Mouse (Mus musculus) CD4-positive helper T cell, adult 2 months (primary cell): ENCODE measurements around the gene Speer4e.
"Not testable (repeated sequence)": the region's sequence is repeated elsewhere in the genome, so short reads cannot be mapped to it uniquely, and the experiment has no call there.

Experiments used
- DNase-seq: peaks from one replicate; pipeline ENCODE4 v3.0.0-alpha.2; 2012; ENCODE audit warnings: low read depth, missing footprints, low spot score

The Speer4e gene

DNA sequence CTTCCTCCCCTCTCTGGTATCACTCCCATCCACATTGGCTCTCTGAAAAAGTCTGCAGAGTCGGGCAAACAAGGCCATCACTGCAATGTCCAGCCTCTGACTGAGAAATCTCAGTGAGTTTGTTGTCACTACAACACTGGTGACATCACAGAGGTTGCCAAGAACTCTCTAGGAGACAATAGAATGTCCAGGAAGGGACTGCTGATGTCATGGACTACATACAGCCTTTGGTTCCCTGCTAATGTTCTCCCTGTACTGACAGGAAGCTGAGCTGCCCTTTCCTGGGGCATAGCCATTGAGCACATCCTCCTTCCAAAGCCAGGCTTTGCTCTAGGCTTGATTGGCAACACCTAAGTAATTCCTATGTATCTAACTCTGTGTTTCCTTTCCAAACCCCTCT lies at the start of gene Speer4e:
Gene Speer4e, minus strand, starts transcription at position 101 of the 400 bp plus-strand sequence.
- DNase-seq = not testable (repeated sequence)

DNA sequence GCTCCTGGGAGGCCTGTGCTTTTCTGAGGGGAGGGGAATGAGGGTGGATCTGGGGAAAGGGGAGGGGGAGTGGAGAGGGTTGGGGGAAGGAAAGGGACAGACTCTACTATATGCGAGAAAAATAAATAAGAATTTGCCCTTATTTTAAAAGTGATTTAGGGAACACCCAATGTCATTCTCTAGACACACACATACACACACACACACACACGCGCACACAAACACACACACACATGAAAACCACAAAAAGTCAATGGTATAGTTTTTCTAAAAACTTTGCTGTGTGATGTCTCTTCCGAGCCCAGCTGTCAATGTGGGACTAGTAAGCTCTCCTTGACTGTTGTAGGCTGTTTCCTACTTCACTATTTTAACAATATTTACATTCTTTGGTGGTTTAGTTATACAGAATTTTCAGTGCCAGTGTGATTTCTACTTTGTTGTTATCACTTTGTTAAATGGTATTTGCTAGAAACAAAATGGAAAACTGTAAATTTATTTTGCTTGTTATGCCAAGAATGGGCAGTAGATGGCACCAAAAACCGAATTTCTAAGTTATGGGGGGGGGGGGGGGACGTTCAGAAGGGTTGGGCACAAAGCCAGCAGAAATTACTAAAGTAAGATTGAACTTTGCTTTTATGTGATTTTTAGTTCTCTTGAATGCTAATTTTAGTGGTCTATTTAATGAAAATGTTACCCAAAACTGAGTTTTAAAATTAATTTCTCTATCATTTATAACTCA lies 48.6 kb upstream of the Speer4e start:
- DNase-seq = not testable (repeated sequence)

DNA sequence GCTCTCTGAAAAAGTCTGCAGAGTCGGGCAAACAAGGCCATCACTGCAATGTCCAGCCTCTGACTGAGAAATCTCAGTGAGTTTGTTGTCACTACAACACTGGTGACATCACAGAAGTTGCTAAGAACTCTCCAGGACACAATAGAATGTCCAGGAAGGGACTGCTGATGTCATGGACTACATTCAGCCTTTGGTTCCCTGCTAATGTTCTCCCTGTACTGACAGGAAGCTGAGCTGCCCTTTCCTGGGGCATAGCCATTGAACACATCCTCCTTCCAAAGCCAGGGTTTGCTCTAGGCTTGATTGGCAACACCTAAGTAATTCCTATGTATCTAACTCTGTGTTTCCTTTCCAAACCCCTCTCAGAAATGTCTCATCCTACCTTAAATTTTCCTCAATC lies 40.6 kb upstream of the Speer4e start, which contains the start of gene Gm10354:
Gene Gm10354, minus strand, starts transcription at position 101 of the 400 bp plus-strand sequence.
- not testable (repeated sequence) for DNase-seq

DNA sequence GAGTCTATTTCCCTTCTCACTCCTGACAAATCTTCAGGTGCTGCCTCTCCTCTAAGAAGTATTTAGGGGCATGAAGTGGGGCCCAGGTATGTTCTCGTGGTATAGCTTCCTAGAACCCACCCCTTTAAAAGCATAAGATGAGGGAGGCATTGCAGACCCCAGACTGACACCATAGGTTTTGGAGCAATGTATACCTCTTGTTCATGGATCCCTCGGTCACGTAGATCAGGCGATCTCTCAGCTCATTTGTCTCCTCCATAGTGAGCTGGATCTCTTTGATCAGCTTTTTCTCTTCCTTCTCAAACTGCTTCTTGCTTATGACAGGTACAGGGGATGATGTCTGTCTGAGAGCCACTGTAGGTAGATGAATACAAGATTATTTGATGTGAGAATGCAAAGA lies 39.1 kb upstream of the Speer4e start:
- not testable (repeated sequence) for DNase-seq

DNA sequence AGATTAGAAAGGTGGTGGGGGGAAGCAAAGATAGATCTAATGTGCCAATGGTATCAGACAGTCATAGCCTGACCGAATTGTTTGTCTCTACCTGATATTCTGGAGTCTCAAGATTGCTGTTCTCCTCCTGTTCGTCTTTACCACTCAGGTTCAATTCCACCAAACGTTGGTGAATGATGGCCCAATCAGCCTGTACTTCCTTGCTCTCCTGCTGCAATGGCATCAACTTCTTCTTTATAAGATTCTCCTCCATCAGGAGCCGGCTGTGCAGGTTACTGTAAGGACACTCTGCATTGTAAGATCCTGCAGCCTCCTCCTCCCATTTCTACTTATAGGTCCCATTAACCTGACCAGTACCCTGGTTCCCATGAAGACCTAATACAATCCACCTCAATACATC lies 37.1 kb upstream of the Speer4e start:
- not testable (repeated sequence) for DNase-seq

DNA sequence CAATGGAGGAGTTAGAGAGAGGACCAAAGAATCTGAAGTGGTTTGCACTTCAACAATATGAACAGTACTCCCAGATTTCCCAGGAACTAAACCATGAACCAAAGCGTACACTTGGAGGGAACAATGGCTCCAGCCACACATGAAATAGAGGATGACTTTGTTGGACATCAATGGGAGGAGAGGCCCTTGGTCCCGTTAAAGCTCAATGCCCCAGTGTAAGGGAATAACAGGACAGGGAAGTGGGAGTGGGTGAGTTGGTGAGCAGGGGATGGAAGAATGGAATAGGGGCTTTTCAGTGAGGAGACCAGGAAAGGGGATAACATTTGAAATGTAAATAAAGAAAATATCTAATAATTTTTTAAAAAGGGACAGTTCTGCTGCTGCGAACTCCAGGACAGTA lies 34.6 kb upstream of the Speer4e start:
- DNase-seq = not testable (repeated sequence)

DNA sequence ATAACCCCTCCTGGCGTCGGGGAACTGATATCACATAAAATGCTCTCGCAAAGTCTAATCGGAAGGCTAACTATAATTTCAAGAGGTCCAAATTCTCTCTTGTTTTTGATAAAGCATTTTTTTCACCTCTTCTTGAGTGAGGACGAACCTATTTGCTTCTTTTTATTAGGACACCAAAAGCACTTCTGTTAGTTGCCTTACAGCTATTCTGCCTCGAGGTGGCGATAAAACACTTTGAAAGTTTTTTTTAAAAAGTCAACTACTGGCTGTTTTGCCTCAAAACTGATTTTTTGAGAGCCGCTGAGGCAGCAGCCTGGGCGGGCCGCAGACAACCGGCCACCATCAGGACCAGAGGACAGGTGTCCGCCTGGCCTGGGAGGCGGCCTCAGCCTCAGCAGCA lies 25.6 kb upstream of the Speer4e start:
- not testable (repeated sequence) for DNase-seq

DNA sequence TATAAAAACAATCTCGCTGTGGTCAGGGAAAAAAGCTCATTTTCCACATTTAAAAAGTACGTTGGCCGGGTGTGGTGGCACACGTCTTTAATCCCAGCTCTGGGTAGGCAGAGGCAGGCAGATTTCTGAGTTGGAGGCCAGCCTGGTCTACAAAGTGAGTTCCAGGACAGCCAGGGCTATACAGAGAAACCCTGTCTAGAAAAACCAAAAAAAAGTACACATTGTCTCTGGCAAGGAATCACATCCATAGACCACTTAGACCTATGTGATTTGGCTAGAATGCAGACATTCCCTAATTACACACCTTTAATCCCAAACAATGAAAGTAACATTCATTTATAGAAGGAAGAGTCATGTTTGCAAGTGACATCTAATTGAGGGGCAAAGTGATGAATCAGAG lies 23.3 kb upstream of the Speer4e start:
- not testable (repeated sequence) for DNase-seq

DNA sequence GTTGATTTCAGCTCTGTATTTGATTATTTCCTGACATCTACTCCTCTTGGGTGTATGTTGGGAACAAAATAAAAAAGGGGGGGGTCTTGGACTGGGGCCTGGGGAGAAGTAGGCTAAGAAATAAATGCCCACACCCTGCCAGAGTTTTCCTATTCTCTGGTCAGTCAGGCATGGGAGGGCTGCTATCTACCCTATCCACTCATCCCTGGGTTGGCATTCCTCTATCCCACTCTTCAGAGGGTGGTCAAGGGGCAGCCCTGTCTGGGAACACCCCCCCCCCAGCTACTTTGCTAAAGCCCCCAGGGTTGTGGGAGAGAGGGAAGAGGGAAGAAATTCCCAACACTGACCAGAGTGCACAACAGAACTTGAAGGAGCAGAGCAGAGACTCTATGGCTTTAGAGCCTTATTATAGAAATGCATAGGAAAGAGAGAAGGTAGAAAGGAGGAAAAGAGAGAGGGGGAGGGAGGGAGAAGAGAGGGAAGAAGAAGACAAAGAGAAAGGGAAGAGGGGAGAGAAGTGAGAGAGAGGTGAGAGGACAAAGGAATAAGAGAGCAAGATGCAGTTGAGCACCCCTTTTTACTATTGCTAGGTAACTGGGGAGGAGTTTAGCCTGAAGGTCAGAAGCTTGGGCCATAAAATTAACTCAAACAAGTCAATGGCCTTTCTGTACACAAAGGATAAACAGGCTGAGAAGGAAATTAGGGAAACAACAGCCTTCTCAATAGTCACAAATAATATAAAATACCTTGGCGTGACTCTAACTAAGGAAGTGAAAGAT lies 17.9 kb upstream of the Speer4e start:
- not testable (repeated sequence) for DNase-seq

DNA sequence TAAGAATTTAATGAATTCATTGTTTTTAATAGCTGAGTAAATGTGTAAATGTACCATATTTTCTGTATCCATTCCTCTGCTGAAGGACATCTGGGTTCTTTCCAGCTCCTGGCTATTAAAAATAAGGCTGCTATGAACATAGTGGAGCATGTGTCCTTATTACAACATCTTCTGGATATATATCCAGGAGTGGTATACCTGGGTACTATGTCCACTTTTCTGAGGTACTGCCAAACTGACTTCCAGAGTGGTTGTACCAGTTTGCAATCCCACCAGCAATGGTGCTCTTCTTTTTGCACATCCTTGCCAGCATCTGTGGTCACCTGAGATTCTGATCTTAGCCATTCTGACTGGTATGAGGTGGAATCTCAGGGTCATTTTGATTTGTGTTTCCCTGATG lies 15.4 kb upstream of the Speer4e start:
- not testable (repeated sequence) for DNase-seq

DNA sequence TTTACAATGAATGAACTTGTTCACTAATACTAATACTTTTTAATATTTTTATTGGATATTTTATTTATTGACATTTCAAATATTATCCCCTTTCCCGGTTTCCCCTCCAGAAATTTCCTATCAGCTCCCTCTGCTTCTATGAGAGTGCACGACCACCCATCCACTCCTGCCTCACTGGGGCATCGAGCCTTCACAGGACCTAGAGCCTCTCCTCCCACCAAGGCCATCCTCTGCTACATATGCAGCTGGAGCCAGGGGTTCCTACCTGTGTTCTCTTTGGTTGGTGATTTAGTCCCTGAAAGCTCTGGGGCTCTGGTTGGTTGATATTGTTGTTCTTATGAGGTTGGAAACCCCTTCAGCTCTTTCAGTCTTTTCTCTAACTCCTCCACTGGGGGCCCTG lies 14.5 kb upstream of the Speer4e start:
- not testable (repeated sequence) for DNase-seq

DNA sequence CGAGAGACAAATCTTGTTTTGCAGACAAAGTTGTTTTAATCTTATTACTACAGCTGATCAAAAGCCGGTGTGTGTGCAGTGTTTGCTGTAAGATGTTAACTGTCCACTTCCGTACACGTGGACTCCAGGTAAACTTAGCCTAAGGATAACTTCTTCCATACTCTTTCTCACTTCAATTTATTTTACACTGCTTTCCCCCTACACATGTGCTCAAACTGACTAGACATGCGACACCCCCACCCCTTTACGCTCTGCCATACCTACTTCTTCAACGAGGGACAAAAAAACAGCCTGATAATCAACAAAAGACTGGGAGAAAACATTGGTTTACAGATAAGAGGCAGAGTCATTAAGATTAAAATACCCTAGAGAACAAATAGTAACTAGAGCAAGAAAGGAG lies 13.6 kb upstream of the Speer4e start:
- DNase-seq = not testable (repeated sequence)

DNA sequence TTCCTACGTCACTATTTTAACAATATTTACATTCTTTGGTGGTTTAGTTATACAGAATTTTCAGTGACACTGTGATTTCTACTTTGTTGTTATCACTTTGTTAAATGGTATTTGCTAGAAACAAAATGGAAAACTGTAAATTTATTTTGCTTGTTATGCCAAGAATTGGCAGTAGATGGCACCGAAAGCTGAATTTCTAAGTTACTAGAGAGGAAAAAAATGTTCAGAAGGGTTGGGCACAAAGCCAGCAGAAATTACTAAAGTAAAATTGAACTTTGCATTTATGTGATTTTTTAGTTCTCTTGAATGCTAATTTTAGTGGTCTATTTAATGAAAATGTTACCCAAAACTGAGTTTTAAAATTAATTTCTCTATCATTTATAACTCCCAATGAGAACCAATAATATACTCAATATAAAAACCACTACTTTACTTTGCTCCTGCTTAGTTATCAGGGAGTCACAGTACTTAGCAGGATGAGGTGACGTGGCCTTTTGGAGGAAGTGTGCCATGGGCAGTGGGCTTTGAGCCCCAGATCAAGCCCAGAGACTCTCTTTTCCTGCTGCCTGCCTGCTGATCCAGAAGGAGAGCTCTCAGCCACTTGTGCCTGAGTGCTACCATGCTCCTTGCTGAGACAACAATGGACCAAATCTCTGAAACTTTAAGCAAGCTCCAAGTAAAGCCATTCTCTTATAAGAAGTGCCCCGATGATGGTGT lies 9.4 kb upstream of the Speer4e start:
- DNase-seq = not testable (repeated sequence)

DNA sequence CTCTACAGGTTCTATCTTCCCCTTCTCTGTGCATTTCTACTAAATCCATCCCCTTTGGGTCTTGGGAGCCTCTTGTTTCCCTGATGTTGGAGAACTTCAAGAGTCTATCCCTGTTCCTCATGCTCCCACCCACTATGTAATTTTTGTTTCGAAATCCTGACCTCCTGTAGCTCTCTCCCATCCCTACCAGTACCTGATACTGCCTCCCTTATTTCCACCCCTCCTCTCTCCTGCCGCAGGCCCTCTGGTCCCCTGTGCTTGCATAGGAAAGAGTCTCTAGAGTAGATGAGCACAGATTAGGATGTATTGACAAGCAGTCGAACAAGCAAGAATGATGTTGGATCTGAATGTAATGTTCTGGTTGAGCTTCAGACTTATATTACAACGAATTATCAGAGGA lies 7.3 kb upstream of the Speer4e start:
- DNase-seq = not testable (repeated sequence)

DNA sequence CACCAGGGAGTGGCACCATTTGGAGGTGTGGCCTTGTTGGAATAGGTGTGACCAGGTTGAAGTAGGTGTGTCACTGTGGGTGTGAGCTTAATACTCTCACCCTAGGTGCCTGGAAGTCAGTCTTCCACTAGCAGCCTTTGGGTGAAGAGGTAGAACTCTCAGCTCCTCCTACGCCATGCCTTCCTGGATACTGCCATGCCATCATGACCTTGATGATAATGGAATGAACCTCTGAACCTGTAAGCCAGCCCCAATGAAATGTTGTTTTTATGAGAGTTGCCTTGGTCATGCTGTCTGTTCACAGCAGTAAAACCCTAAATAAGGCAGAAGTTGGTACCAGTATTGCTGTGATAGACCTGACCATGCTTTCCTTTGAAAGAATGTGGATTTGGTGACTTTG lies 2.8 kb upstream of the Speer4e start:
- not testable (repeated sequence) for DNase-seq

DNA sequence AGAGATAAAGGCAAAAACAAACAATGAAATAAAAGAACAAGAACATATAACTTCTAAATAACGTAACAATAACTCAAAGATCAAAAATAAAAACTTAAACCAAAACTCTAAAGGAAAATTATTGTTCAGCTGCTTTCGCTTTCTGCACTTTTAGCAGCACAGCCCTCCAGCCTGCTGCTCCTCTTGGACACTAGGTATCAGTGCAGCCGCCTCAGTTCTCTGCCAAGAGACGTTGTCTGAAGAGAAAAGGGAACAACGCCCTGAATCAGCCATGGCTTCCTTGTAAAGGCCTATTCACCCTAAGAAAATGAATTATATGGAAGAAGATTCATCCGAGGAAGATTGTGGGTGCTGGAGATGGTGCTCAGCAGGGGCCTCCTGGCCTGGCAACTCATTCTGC lies 4.5 kb downstream of the Speer4e start:
- not testable (repeated sequence) for DNase-seq

DNA sequence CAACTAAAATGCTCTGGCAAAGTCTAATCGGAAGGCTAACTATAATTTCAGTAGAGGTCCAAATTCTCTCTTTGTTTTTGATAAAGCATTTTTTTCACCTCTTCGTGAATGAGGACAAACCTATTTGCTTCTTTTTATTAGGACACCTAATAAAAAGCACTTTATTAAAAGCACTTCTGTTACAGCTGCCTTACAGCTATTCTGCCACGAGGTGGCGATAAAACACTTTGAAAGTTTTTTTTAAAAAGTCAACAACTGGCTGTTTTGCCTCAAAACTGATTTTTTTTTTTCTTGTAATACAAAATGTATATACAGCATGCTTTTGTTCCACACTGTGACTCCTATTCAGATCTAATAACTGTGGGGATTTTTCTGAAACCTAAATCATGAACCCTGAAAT lies 11.2 kb downstream of the Speer4e start:
- DNase-seq = not testable (repeated sequence)

DNA sequence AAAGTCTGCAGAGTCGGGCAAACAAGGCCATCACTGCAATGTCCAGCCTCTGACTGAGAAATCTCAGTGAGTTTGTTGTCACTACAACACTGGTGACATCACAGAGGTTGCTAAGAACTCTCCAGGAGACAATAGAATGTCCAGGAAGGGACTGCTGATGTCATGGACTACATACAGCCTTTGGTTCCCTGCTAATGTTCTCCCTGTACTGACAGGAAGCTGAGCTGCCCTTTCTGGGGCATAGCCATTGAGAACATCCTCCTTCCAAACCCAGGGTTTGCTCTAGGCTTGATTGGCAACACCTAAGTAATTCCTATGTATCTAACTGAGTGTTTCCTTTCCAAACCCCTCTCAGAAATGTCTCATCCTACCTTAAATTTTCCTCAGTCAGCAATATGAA lies 23.4 kb downstream of the Speer4e start, which contains the start of gene Gm9758:
Gene Gm9758, minus strand, starts transcription at position 101 of the 400 bp plus-strand sequence.
- not testable (repeated sequence) for DNase-seq

DNA sequence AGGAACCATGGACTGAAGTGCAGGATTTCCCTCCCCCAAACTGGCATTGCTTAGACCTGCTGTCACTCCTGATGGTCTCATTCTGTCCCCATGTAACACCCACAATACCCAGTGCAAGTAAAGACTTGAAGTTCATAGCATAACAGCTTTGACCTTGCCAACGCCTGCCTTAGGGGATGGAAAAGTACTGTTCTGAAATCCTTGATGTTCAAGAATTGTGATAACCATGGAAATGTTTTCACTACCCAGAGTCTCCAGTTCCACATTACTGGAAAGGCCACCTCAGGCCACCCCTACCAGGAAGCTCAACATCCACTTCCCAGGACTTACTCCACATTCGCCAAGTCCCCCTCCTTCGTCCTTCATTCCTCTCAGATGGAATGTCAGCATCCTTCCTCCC lies 23.9 kb downstream of the Speer4e start:
- DNase-seq = not testable (repeated sequence)

DNA sequence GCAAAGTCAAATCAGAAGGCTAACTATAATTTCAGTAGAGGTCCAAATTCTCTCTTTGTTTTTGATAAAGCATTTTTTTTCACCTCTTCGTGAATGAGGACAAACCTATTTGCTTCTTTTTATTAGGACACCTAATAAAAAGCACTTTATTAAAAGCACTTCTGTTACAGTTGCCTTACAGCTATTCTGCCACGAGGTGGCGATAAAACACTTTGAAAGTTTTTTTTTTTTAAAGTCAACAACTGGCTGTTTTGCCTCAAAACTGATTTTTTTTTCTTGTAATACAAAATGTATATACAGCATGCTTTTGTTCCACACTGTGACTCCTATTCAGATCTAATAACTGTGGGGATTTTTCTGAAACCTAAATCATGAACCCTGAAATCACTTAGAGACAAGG lies 34.7 kb downstream of the Speer4e start:
- peak; percentile 7 for DNase-seq

DNA sequence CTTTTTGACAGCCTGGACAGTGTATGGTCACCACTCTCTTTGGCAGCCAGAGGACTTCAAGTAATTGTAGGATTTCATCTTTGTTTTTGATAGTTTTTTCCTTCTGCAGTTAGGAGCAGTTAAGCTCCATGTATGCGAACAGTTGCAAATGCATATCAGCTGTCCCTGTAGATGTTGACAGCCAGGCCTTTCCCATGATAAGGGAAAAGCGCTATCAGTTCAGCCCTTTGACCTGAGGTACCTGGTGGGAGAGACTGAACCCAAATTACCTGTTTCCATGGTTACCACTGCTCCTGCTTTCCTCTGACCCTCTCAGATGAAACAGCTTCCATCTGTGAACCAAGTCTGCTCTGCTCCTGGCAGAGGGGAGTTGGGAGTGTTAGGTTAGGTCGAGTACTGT lies 46.0 kb downstream of the Speer4e start:
- DNase-seq = no peak

DNA sequence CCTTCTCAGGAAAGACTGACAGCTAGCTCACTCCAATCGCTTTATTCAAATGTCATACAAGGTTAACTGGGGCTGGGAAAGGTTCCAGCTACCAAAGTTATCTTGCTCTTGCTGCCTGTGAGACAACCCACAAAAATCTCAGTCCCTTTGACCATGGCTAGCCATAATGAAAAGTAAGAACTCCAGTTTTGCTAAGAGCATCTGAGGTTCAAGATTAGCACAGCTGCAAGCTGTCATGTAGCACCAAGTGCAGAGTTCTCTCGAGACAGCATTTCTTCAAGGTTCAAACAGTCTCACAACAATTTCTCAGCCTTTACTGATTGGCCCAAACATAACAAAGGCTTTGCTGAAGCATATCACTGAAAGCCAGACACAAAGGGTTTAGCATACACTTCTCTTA lies 52.9 kb downstream of the Speer4e start:
- DNase-seq = not testable (repeated sequence)
